Mouse (Mus musculus): ENCODE measurements at regions not wholly inside any gene's neighbourhood (a gene's known extent, or its start where the extent isn't known, plus 50 kb on each side); places are given as distances from the start of the nearest gene placed in this dataset.

DNA sequence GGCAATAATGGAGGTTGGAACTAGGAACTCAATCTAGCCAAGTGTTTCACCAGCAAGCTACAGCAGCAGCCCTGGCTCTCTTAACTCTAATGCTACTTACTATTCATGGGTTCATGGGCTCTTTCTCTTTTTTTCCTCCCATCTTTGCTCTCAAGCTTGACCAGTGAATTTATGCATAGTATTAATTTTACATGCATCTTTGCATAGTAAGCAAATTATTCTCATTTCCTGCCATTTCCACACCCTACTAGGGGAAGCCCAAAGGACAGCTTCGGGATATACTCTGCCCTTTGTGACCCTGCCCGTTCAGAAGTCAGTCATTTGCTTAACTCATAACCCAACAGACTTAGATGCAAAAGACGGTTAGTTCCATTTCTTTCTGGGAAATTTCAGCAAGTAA, 153.2 kb downstream of the Qrsl1 start:
- no peak for DNase-seq (ENCODE audit: low spot score in 2 of 2)

DNA sequence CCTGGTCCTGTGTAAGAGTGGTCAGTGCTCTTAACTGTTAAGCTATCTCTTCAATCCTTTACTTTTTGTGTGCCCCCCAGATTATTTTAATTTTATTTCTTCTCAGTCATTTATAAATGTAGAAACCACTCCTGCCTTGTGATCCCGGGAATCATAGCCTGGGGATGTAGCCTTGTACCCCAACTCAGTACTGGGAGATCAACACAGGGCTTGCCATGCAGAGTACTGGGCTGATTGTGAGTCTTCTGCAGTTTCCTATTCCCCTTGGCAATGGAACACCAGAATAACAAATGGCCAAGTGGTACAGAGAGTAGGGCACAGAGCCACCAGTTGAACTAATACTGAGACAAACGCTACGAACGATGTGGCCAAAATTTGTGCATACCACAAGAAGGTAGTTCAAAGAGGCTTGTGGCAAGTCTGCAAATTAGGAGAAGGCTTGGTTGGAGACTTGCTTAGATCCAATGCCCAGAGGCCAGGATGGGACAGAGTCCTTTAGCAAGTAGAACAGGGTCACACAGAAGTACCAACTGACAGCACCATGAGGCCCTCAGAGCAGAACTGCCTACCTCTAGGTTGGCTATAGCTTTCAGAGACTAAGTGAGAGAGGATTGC, 151.9 kb downstream of the Qrsl1 start:
- DNase-seq (ENCODE audit: low spot score in 2 of 2) = no peak

DNA sequence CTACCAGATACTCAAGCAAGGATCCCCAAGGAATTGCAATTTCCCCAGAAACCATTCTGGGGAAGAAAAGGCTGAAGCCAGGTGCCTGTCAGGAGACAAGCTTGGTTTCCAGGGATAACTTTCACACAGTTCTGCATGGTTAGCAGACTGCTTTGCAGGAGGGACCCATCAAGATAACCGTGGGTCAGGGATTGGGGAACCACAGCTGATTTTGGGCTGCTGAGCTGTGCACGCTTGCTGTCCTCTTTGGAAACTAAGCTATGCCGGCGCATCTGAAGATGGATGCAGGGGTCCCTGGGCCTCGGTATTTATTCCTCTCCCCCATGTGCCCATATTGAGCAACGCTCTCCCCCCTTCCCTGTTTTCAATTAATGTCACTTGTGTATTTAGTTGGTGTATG, 151.1 kb downstream of the Qrsl1 start:
- DNase-seq (ENCODE audit: low spot score in 2 of 2) = no peak

DNA sequence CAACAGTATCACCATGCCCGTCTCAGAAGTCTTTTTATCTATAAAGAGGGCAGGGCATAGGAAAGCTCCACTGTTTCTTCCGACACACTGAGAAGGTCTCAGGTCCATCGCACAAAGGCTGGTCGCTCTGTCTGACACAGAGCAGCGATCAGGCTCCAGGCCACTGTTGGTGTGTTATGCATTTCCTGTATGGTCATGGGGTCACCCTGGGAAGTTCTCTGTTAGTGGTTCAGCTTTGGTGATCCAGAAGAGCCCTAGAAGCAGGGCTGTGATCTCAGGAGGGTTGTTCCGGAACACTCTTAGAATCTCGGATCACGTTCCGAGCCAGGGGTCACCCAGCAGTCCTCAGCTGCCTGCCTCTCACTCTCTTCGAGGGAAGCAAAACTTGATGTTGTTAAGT, 150.7 kb downstream of the Qrsl1 start:
- no peak for DNase-seq (ENCODE audit: low spot score in 2 of 2)

DNA sequence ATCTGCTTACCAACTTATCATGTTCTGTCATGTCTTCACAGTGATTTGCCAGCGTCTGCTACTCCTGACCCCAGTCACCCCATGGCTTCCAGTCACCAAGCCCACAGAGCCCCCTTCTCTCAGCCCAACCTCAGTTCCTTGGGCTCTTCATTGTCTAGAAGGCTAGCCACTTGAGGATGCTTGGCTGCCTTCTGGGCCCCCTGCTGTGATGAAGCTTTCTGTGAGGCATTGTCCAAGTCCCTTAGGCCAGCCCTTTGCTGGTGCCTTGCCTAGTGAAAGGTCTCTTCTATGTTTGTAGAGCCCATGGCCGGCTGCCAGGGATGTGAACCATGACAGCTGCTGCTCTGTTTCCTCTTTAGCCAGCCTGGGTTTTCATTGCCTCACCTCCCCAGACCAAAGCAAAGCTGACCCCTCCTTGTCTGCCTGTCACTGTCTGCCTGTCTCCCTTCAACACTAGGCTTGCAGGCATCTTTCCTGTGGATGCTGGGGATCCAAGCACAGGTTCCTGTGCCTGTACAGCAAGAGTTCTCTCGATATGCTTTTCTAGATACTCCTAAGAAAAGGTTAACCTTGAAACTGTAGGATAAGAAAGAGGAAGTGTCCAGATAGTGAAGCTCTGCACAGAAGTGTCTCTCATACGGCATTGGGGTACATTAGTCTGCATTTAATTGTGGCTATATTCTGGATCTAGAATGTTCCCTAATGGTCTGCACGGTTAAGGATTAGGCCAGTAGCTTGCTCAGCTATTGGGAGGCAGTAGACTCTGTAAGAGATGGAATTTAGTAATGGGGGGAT, 149.5 kb downstream of the Qrsl1 start:
- DNase-seq (ENCODE audit: low spot score in 2 of 2) = peak in 1 of 2 experiments; percentile 45

DNA sequence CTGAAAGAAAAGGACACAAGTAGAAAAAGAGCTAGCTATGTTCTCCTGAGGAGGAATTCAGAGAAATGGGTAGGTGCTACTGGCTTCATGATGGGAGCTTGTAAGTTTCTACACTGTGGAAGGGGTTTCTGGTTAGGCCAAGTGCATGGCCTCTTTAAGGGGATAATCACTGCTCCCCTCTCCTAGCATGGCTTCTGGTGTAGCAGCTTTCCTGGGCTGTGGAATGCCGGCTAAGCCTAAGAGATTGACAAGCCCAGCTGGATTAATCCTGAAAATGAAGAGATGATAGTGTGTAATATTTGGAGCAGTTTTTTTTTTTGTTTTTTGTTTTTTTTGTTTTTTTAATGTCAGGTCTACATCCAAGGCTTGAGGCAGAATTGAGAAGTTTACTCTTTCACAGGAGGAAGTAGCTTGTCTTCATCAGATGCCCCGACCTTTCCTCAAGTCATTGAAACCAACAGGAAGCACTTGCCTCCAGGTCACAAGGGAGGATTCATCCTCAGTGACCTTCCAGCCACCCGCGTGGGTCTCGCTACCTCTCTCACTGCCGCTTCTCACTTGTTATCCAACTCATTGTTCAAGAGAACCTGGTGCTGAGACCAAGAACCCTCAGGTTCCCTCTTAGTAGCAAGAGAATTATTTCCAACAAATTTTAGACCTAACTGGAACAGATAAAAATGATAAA, 144.5 kb downstream of the Qrsl1 start:
- DNase-seq (ENCODE audit: low spot score in 2 of 2) = no peak

DNA sequence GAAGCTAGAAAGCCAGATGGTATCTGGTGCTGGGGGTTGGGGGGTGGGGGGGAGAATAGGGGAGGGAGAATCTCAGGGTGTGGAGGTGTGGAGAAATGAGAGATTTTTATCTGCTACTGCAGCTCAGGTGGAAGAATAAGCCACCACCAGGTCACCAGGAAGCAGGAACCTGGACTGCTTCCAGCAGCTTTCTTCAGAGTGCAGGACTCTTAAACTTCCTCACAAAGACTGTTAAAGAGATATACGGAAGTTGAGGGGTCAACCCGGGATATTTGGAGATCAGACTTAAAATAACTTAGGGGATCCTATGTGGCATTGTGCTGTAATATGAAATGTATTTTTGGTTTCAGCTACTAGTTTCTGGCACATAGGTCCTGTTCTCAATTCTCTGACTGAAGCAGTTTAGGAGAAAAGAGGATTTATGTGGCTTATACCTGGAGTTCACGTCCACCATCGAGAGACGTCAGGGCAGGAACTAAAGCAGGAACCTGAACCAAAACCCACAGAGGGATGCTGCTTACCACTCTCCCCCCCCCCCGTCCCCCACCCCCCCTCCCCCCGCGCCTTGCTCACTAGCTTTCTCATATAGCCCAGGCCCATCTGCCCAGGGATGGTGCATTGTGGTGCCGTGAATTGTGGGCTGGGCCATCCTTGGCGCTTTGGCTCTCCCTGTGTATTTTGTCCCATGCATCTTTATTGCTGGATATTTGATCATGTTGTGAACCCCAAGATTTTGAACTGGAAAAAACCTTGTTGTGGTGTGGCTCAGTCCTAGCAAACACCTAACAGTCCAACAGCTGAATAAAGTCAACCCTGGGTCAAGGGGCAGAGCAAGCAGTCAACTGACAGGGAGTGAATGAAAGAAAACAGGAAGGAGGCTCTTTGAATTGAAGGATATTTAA, 143.2 kb downstream of the Qrsl1 start:
- DNase-seq (ENCODE audit: low spot score in 2 of 2) = no peak

DNA sequence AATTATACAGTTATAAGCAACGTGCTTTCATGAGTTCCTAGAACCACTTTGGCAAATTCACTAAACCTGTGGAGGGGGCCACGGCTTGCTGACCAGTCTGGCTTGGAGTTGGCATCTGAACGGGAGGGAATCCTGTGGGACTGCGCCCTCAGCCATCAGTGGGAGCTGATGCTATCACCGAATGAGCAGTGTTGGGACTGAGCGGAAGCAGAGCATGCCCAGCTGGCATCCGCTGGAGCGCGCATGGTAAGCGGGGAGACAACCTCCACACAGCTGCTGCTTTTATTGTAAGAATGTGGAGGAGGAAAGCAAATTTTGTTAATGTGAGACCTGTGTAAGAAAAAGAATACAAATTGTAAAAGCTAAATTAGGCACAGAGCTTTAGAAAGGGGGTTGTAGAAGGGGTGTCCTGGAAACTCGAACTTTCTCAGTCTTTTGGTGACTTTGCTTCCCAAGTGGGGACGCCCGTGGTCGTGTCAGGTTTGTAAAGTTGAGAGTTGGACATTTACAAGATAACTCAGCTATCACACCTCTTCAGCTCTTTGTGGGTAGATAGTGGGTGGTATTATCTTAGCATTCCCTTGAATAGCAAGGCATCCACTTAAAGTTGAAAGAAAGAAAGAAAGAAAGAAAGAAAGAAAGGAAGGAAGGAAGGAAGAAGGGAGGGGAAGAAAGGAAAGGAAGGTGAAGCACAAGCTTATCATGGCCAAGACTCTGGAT, 142.2 kb downstream of the Qrsl1 start:
- DNase-seq (ENCODE audit: low spot score in 2 of 2) = peak in 1 of 2 experiments; percentile 17

DNA sequence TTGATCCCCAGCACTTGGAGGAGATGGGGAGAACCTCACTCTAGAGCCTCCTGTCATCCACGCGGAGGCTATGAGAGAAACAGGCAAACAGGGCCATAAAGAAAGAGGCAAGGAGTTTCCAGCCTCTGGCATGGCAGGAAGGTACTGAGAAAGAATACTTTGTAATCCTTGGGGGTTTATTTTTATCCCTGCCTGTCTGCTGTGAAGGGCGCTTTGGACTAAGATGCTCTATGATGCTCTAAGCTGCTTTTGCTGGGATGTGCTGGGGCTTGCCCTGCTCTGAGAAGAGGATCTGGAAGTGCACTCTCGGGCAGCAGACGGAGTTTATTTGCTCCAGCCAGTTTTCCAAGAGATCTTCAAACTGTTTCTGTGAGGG, 141.7 kb downstream of the Qrsl1 start:
- no peak for DNase-seq (ENCODE audit: low spot score in 2 of 2)

DNA sequence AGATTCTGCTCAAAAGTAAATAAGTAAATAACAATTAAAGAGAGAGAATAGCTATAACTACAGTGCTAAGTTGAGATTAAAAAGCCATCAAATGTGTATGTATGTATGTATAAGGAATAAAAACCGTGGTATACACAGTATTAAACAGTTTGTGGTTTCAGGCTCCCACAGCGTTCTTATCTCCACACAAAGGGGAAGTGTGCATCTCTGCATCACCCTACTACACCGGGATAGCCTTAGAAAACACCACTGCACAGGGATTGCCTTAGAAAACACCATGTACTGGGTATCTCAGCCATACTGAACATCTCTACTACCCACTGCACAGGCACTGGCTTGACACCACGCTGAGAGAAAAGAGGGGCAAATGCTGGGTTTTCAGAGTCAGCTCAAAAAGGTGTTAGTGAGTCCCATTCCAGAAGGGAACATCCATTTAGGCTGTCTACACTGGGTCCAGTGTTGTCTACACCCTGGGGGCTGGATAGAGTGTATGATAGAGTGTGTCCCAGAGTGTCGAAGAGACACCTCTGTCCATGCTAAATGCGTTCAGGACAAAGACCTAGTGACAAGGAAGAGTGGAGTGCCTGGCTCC, 139.5 kb downstream of the Qrsl1 start:
- no peak for DNase-seq (ENCODE audit: low spot score in 2 of 2)

DNA sequence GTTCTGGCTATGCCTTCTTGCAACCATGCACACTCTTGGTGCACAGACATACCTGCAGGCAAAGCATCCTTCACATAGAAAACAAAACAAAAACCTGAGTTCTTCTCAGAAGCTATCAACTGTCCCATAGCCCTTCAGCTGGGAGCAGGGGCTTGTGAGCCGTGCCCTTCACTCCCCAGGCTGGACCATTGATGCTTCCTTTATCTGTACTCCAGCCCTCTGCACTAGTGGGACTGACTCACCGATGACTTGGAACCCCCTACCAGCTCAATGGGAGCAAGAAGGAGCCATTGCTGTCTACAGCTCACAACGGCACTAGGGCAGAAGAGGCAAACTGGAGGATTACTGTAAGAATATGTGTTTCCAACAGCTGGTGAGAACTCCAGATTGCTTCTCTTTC, 137.0 kb downstream of the Qrsl1 start:
- DNase-seq (ENCODE audit: low spot score in 2 of 2) = no peak

DNA sequence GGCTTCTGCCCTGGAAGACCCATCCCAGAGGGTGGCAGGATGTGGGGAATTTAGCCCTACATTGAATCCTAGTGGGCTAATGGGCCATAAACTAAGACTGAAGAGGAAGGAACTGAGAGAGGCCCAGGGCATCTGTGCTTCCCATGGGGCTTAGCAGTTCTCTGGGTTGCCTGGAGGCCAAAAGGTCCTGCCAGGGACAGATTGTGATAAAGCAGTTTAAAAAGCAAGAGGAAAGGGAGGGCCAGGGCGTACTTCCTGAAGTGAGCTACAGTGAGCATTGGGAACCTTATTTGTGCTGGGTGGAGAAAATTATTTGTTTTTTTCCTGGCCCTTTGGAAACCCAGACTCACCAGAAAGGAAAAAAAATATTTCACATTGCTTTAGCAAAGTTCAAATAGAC, 136.3 kb downstream of the Qrsl1 start:
- no peak for DNase-seq (ENCODE audit: low spot score in 2 of 2)

DNA sequence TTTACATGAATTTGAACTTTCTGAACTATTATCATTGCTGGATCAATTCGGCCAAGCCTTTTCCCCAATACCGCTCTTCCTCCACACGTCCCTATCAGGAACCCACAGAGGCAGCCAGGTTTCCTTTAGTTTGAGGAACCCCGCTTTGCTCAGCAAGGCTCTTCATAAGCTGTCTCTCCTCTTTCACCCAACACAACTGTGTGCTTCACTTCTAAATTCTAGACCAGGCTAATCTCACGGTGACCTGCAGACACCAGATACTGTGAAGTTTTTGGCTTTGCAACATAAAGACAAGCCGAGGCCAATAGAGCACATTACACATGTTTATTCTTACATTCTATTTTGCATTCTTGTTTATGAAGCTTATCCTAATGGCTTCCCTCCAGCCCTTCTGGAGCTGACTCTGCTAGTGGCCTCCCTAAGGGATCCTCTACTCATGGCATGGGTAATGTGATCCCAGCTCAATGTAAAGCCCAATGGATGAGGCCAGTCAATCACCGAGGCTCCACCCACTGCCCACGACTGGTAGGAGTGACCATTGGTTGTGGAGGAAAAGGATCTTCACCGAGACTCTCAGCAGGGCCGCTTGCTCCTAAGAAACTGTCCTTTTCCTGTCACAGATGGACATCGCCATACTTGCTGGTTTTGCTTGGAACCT, 135.6 kb downstream of the Qrsl1 start:
- DNase-seq (ENCODE audit: low spot score in 2 of 2) = no peak

DNA sequence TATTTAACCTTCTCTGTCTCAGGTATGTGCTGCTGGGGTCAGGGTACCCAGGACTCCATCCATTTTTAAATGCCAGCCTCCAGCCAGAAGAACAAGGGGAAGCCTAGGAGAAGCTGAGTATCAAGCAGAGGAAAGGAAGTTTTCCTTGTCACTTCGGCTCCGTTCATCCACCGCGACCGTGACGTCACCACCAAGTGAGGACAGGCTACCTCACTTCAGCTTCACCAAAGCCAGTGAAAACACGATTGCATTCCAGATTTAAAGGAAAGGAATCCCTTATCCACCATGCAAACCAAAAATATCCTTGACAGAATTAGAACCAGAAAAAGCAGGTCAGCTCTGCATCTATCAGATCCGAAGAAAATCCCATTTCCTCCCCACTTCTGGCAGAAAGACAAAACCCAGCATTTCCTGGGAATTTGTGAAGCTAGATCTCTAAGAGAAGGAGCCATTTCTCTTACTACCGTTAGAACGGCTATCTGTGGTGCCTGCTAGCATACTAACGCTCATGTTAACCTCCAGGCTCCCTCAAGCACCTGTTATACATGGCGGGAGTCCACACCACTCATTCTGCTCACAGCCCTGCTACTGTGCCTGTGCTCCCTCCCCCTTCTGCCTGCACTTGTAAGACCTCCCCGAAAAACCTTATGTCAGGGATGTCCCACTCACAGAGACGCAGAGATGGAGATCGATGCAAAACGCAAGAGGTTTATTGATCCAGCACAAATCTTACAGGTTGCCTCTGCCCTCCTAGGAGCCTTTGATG, 133.4 kb downstream of the Qrsl1 start:
- no peak for DNase-seq (ENCODE audit: low spot score in 2 of 2)

DNA sequence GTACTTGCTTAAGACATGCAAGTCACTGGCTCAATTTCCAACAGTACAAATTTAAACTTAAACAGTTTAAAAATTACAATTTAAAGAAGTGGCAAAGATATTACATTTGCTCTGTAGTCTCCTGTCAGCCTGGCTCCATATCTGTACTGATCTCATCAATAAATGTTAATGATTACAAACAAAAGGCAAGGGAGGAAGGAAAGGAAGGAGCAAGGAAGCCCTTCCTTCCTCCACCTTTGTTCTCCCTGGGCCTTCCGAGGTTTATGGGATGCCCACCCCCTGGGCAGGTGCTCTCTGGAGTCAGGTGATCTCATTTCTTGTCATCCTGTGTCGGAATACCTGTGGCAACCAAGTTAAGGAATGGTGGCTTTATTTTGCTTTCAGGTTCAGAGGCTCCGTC, 132.5 kb downstream of the Qrsl1 start:
- DNase-seq (ENCODE audit: low spot score in 2 of 2) = no peak

DNA sequence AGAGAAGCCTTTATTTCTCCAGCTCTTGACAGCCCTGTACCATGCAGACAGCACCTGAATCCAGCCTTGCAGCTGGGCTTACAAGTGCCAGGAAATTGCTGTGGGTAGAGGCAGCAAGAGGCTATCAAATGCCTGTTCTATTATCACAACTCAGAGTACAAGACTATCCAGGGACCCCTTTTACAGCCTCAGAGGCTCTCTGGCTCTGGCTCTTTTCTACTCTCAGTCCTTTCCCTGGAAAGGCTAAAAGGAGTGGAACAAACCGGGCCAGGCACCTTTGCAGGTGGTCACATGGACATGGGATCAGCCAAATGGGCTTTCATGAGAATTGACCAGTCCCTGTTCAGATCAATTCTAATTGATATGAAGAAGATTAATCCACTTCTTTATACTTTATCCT, 125.7 kb downstream of the Qrsl1 start:
- DNase-seq (ENCODE audit: low spot score in 2 of 2) = no peak

DNA sequence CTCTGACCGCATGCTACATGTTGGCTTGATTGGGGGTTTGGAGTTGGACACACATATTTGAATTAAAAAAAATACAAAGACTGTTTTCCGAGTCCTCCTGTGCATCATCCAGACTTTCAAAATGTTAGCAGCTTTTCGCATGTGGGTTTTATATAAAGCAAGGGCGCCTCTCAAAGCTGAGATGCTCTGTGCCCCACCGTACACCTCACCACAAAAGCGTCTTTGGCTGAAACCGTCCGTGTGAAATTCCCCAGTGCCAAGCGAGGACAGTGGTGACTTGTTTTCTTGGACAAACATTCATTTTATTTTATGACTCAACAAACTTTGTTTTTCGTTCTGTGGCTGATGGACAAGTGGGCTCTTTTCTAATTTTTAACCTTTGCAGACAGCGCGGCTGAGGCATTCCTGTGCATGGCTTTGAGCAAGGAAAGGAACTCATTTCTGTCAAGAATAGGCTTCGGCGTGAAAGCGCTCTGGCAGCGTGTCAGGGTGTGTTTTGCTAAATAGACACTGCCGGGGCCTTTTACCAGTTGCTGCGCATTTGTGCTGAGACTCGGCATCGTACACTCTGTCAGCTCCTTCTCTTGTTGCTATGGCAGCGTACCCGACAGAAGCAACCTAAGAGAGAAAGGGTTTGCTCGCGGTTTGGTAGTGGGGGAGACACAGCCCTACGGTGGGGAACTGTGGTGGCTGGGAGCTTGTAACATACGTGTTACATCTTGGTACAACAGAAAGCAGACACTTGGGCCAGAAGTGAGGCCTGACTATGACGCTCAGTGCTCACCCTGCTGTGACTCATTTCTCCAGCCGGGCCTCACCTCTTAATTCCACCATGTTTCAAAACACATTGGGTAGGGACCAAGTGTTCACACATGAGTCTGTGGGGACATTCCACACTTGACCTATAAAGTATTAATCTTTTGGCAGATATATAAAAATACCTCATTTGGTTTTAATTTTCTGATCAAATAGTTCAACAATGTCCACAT, 123.6 kb downstream of the Qrsl1 start:
- peak; percentile 35 to 38 for DNase-seq (ENCODE audit: low spot score in 2 of 2)

DNA sequence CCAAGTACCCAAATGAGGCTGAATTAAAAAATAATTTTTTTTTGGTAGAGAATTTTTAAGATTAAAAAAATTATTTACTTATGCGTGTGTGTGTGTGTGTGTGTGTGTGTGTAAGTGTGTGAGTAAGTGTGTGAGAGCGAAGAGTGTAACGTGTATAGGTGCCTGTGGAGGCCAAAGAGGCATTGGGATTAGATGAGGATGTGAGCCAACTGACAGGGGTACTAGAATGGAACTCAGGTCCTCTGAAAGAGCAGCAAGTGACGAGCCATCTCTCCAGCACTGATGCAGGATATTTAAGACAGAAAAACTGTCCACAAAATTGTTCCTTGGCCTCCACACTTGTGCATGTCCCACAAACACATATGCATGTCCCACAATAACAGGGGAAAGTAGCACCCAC, 121.0 kb downstream of the Qrsl1 start:
- DNase-seq (ENCODE audit: low spot score in 2 of 2) = no peak
